Mouse (Mus musculus) heart, embryonic 12.5 days (tissue): ENCODE measurements around the gene Tbc1d10b. TPM values are rescaled to one million over a fixed set of nuclear protein-coding genes. Genes with fewer than 3 reads are reported as not detected.

Experiments
- ATAC-seq: fragments of 200-750 bp; cut with Nextera tagmentation; 2 replicates; pipeline ENCODE4 v1.8.0; 2017; ENCODE audit warnings: moderate TSS enrichment, moderate library complexity; ENCODE audit not compliant: insufficient number of reproducible peaks, low FRiP score
- H3K27ac ChIP-seq: fragments of 300-500 bp; sonication (generic); 2 replicates; pipeline ENCODE4 v1.5.1; 2016; ENCODE audit warnings: mild to moderate bottlenecking, moderate library complexity; ENCODE audit not compliant: poor library complexity, severe bottlenecking
- H3K27me3 ChIP-seq: fragments of 300-500 bp; sonication (generic); replicated peaks from 2 replicates; pipeline ENCODE4 v1.6.1; 2016; ENCODE audit warnings: mild to moderate bottlenecking, moderate library complexity
- H3K36me3 ChIP-seq: fragments of 300-500 bp; sonication (generic); 2 replicates; pipeline ENCODE4 v1.6.1; 2016; ENCODE audit warnings: mild to moderate bottlenecking, moderate library complexity
- H3K4me1 ChIP-seq: fragments of 300-500 bp; sonication (generic); replicated peaks from 2 replicates; pipeline ENCODE4 v1.6.1; 2016; ENCODE audit warnings: mild to moderate bottlenecking
- H3K4me2 ChIP-seq: fragments of 300-500 bp; sonication (generic); 2 replicates; pipeline ENCODE4 v1.6.1; 2016; ENCODE audit warnings: mild to moderate bottlenecking, moderate library complexity
- H3K4me3 ChIP-seq: fragments of 300-500 bp; sonication (generic); 2 replicates; pipeline ENCODE4 v1.5.1; 2016; ENCODE audit warnings: mild to moderate bottlenecking
- H3K9ac ChIP-seq: fragments of 300-500 bp; sonication (generic); 2 replicates; pipeline ENCODE4 v1.6.1; 2016; ENCODE audit warnings: mild to moderate bottlenecking, moderate library complexity
- H3K9me3 ChIP-seq: fragments of 300-500 bp; sonication (generic); replicated peaks from 2 replicates; pipeline ENCODE4 v1.6.1; 2016; ENCODE audit warnings: mild to moderate bottlenecking, moderate library complexity
- WGBS: fragments of 180-500 bp; shearing (Covaris S2); methylation state at CpG from one replicate; pipeline ENCODE4 v1.1.7; 2016; 5-methylcytosine and 5-hydroxymethylcytosine counted together
- polyA plus RNA-seq: library from polyadenylated mRNA; unstranded; fragments of >200 nt; fragmentation: Nextera tagmentation; extraction: Ambion mirVana; gene quantifications from 2 replicates; pipeline ENCODE4 v1.2.1, GENCODE M21; 2016

Gene Tbc1d10b
- polyA plus RNA-seq, 1 experiment from 2014 or later, result 32.3 TPM

DNA sequence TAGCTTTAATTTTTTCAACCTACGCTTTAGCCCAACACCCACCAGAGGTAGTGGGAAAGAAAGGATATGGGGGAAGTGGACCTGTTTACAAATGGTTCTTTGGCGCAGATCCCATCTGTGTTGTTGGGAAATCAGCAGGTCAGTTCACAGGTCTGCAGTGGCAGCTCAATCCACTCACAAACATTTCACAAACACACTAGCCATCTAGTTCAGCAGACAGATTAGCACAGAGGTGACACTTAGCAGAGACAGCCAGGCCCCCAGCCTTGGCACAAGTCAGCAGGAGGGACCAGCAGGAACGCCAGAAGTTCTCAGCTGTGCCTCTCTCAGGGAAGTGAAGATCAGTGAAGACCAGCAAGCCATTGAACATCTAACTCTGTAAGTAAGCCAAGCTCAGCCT lies 60.4 kb downstream of the Tbc1d10b start:
- 40% methylated on average over 3 of the region's 3 CpGs for WGBS
- H3K36me3 ChIP-seq, result no peaks in the 10 kb centered on the region
- no peaks in the 10 kb centered on the region for H3K27me3 ChIP-seq
- no peaks in the 10 kb centered on the region for H3K9me3 ChIP-seq
- H3K4me1 ChIP-seq, result peaks cover 13% of the 10 kb centered on the region; the same call in 1 of the 2 replicates
- no peak overlapping the region for H3K4me2 ChIP-seq
- H3K4me3 ChIP-seq, result no peak overlapping the region
- ATAC-seq, result no peak
- H3K9ac ChIP-seq, result no peak overlapping the region
- no peak overlapping the region for H3K27ac ChIP-seq

Other genes starting within 250 kb of the Tbc1d10b start
- 70.2 and 75.5 TPM in 2 replicates for gene Cdipt, start 232.6 kb downstream of the Tbc1d10b start, polyA plus RNA-seq
- 0.70 and 1.3 TPM in 2 replicates for gene Cdiptos, start 232.4 kb downstream of the Tbc1d10b start, polyA plus RNA-seq
- gene Mvp, start 193.8 kb downstream of the Tbc1d10b start, polyA plus RNA-seq, result 12.0 TPM in 2 replicates
- gene Pagr1b, start 192.0 kb downstream of the Tbc1d10b start, polyA plus RNA-seq, result not detected in 2 replicates
- 19.3 and 31.4 TPM in 2 replicates for gene Pagr1a, start 191.1 kb downstream of the Tbc1d10b start, polyA plus RNA-seq
- gene Gm42742, start 187.4 kb downstream of the Tbc1d10b start, polyA plus RNA-seq, result 50.8 and 60.9 TPM in 2 replicates
- gene Prrt2, start 187.3 kb downstream of the Tbc1d10b start, polyA plus RNA-seq, result 1.9 and 3.3 TPM in 2 replicates
- gene Maz, start 181.4 kb downstream of the Tbc1d10b start, polyA plus RNA-seq, result 59.8 and 60.4 TPM in 2 replicates
- gene Kif22, start 166.0 kb downstream of the Tbc1d10b start, polyA plus RNA-seq, result 80.9 and 85.5 TPM in 2 replicates
- not detected in 2 replicates for gene Zg16, start 121.1 kb downstream of the Tbc1d10b start, polyA plus RNA-seq
- gene AI467606, start 117.1 kb downstream of the Tbc1d10b start, polyA plus RNA-seq, result 0.54 and 1.3 TPM in 2 replicates
- gene Qprt, start 86.2 kb downstream of the Tbc1d10b start, polyA plus RNA-seq, result 5.7 and 6.1 TPM in 2 replicates
- 0.17 and 0.31 TPM in 2 replicates for gene Spn, start 70.6 kb downstream of the Tbc1d10b start, polyA plus RNA-seq
- gene Cd2bp2, start 12.4 kb downstream of the Tbc1d10b start, polyA plus RNA-seq, result 50.5 and 51.5 TPM in 2 replicates
- gene Mylpf, start 422 bp upstream of the Tbc1d10b start, polyA plus RNA-seq, result 17.8 and 20.0 TPM in 2 replicates
- 23.8 and 25.3 TPM in 2 replicates for gene Zfp553, start 24.6 kb upstream of the Tbc1d10b start, polyA plus RNA-seq
- gene Sept1, start 24.7 kb upstream of the Tbc1d10b start, polyA plus RNA-seq, result 22.1 and 28.2 TPM in 2 replicates
- gene Zfp771, start 35.8 kb upstream of the Tbc1d10b start, polyA plus RNA-seq, result 32.7 and 34.4 TPM in 2 replicates
- 162 and 163 TPM in 2 replicates for gene Dctpp1, start 52.2 kb upstream of the Tbc1d10b start, polyA plus RNA-seq
- 86.4 and 87.2 TPM in 2 replicates for gene Sephs2, start 65.6 kb upstream of the Tbc1d10b start, polyA plus RNA-seq
- 1.0 and 1.1 TPM in 2 replicates for gene Itgal, start 87.8 kb upstream of the Tbc1d10b start, polyA plus RNA-seq
- gene Zfp768, start 137.1 kb upstream of the Tbc1d10b start, polyA plus RNA-seq, result 19.1 and 19.8 TPM in 2 replicates
- gene Zfp747, start 167.6 kb upstream of the Tbc1d10b start, polyA plus RNA-seq, result 4.6 and 5.1 TPM in 2 replicates
- 3.4 and 3.9 TPM in 2 replicates for gene 9130019O22Rik, start 178.7 kb upstream of the Tbc1d10b start, polyA plus RNA-seq
- gene E430018J23Rik, start 185.2 kb upstream of the Tbc1d10b start, polyA plus RNA-seq, result 4.5 and 5.1 TPM in 2 replicates
- 4.6 and 5.3 TPM in 2 replicates for gene Zfp764, start 198.4 kb upstream of the Tbc1d10b start, polyA plus RNA-seq
- gene Zfp688, start 213.6 kb upstream of the Tbc1d10b start, polyA plus RNA-seq, result 15.4 and 16.7 TPM in 2 replicates
- gene Zfp689, start 240.7 kb upstream of the Tbc1d10b start, polyA plus RNA-seq, result 5.4 and 6.0 TPM in 2 replicates